Mouse (Mus musculus): Measurements from ENCODE around the gene Kmt2b.
A peak's percentile ranks its signal among the peaks of the same experiment; 100 is the strongest.

Gene Kmt2b

GRCm38 (mm10) chr7:30563906-30564280 lies 24.6 kb downstream of the Kmt2b start:
- DNase-seq = no peak

GRCm38 (mm10) chr7:30563117-30563905 lies 25.2 kb downstream of the Kmt2b start, which contains the start of the genes U2af1l4, Gm49396 and Psenen:
TSS of gene U2af1l4 (plus strand) at chr7:30563301.
TSS of gene Gm49396 (plus strand) at chr7:30563344.
TSS of gene Psenen (minus strand) at chr7:30563627.
- peak; percentile 100 for DNase-seq

- DNase-seq = no peak
Observed at GRCm38 (mm10) chr7:30562526-30563116, 25.9 kb downstream of the Kmt2b start.

GRCm38 (mm10) chr7:30560296-30560695 lies 28.2 kb downstream of the Kmt2b start:
- no peak for DNase-seq

GRCm38 (mm10) chr7:30559443-30559954 lies 29.0 kb downstream of the Kmt2b start, which contains the start of gene Lin37:
TSS of gene Lin37 (minus strand) at chr7:30559838.
- peak; percentile 100 for DNase-seq

- DNase-seq = peak; percentile 93
Observed at GRCm38 (mm10) chr7:30558656-30559442, 29.7 kb downstream of the Kmt2b start.

GRCm38 (mm10) chr7:30557901-30558514 lies 30.5 kb downstream of the Kmt2b start:
- DNase-seq = peak; percentile 92

- peak; percentile 92 for DNase-seq
Observed at GRCm38 (mm10) chr7:30556894-30557536, 31.5 kb downstream of the Kmt2b start.

- peak; percentile 94 for DNase-seq
Observed at GRCm38 (mm10) chr7:30553810-30554584, 34.5 kb downstream of the Kmt2b start.

- peak; percentile 97 for DNase-seq
Observed at GRCm38 (mm10) chr7:30553021-30553589, 35.4 kb downstream of the Kmt2b start.

GRCm38 (mm10) chr7:30552102-30553020 lies 36.2 kb downstream of the Kmt2b start, which contains the start of the genes Hspb6 and Proser3:
TSS of gene Hspb6 (plus strand) at chr7:30552178.
TSS of gene Proser3 (minus strand) at chr7:30552299.
- peak; percentile 100 for DNase-seq

- peak; percentile 90 for DNase-seq
Observed at GRCm38 (mm10) chr7:30551445-30552101, 37.0 kb downstream of the Kmt2b start.

GRCm38 (mm10) chr7:30550603-30551002 lies 37.9 kb downstream of the Kmt2b start:
- peak; percentile 91 for DNase-seq

GRCm38 (mm10) chr7:30549880-30550279 lies 38.6 kb downstream of the Kmt2b start:
- no peak for DNase-seq

- DNase-seq = no peak
Observed at GRCm38 (mm10) chr7:30544327-30544726, 44.2 kb downstream of the Kmt2b start.

GRCm38 (mm10) chr7:30540572-30540971 lies 48.0 kb downstream of the Kmt2b start:
- peak; percentile 80 for DNase-seq

- peak; percentile 99 for DNase-seq
Observed at GRCm38 (mm10) chr7:30534633-30535577, 53.6 kb downstream of the Kmt2b start, which contains the start of gene Arhgap33. TSS of gene Arhgap33 (minus strand) at chr7:30535060.
